Mouse (Mus musculus) macrophage (primary cell): ENCODE results near the gene S100a9. TPM values are rescaled to one million over a fixed set of nuclear protein-coding genes. Genes with fewer than 3 reads are reported as not detected.

ENCODE experiments used
- H3K27ac ChIP-seq: fragments of 350-480 bp; formaldehyde crosslinking; 2 replicates; pipeline ENCODE4 v1.9.0; 2021
- H3K36me3 ChIP-seq: fragments of 350-480 bp; formaldehyde crosslinking; 2 replicates; pipeline ENCODE4 v1.9.0; 2021; ENCODE audit errors: inconsistent target
- H3K4me3 ChIP-seq: fragments of 350-480 bp; formaldehyde crosslinking; 2 replicates; pipeline ENCODE4 v1.9.0; 2021; ENCODE audit errors: inconsistent target
- H3K79me2 ChIP-seq: fragments of 350-480 bp; formaldehyde crosslinking; 2 replicates; pipeline ENCODE4 v1.9.0; 2021; ENCODE audit errors: inconsistent target
- WGBS: methylation state at CpG from one replicate; pipeline ENCODE4 v1.1.7; 2026; ENCODE audit warnings: inconsistent platforms; ENCODE audit not compliant: missing documents; 5-methylcytosine and 5-hydroxymethylcytosine counted together
- polyA plus RNA-seq: library from polyadenylated mRNA; stranded (reverse); fragments of 250-400 nt; gene quantifications from 3 replicates; pipeline ENCODE4 v1.2.4, GENCODE M21; 2018; ENCODE audit warnings: inconsistent platforms
- total RNA-seq, 78 experiments: library from RNA; depleted of rRNA; stranded (reverse); fragments of 250-400 nt; gene quantifications; 1 replicate in 9 of 78; 2 replicates in 24 of 78; 3 replicates in 43 of 78; 4 replicates in 2 of 78; pipeline ENCODE4 v1.2.4; 2018; ENCODE audit warnings: inconsistent platforms in 56 of 78

The S100a9 gene
- 1 to 10 TPM in 6 of 26 experiments, not detected in 20; 2.4 to 6.2 (median 2.8) TPM for total RNA-seq (2018; cell fraction: chromatin; rRNA removed)
- 100 to 1,000 TPM in 1 of 26 experiments, 10 to 100 TPM in 24, 1 to 10 TPM in 1; 7.4 to 103 (median 40.1) TPM for total RNA-seq (2018; cell fraction: cytosol; rRNA removed)
- total RNA-seq (2018; cell fraction: nucleus; rRNA removed): 10 to 100 TPM in 1 of 26 experiments, 1 to 10 TPM in 22, not detected in 3; 1.7 to 10.2 (median 4.3) TPM
- polyA plus RNA-seq: 23.9 to 259 TPM (median 111 TPM) in 3 replicates

- 49% methylated on average over 3 of the region's 3 CpGs for WGBS
- H3K36me3 ChIP-seq: no peaks in the 10 kb centered on the region
- no peak within 1 kb of the TSS for H3K27ac ChIP-seq
- no peak within 1 kb of the TSS for H3K4me3 ChIP-seq
- H3K79me2 ChIP-seq: no peaks in the 10 kb centered on the region
Measured at GRCm38 (mm10) chr3:90695613-90696012, at the start of gene S100a9. S100a9 (minus strand) TSS chr3:90695721.

- no peak within 1 kb of the TSS for H3K27ac ChIP-seq
- WGBS: 90% methylated on average over 3 of the region's 3 CpGs
- H3K79me2 ChIP-seq: no peaks in the 10 kb centered on the region
- H3K36me3 ChIP-seq: no peaks in the 10 kb centered on the region
- H3K4me3 ChIP-seq: no peak within 1 kb of the TSS
Measured at GRCm38 (mm10) chr3:90726606-90727005, 31.1 kb upstream of the S100a9 start, which contains the start of gene Pglyrp4. Pglyrp4 (plus strand) TSS chr3:90726906.

- no peak overlapping the region for H3K4me3 ChIP-seq
- H3K79me2 ChIP-seq: no peaks in the 10 kb centered on the region
- H3K27ac ChIP-seq: no peak overlapping the region
- H3K36me3 ChIP-seq: no peaks in the 10 kb centered on the region
- 40% methylated on average over 12 of the region's 12 CpGs for WGBS
Measured at GRCm38 (mm10) chr3:90709591-90710460, 14.3 kb upstream of the S100a9 start.

GRCm38 (mm10) chr3:90708523-90709202 lies 13.1 kb upstream of the S100a9 start:
- no peaks in the 10 kb centered on the region for H3K36me3 ChIP-seq
- H3K79me2 ChIP-seq: no peaks in the 10 kb centered on the region
- no peak overlapping the region for H3K4me3 ChIP-seq
- WGBS: 10% methylated on average over 4 of the region's 4 CpGs
- H3K27ac ChIP-seq: no peak overlapping the region

- H3K27ac ChIP-seq: no peak overlapping the region
- H3K36me3 ChIP-seq: no peaks in the 10 kb centered on the region
- 89% methylated on average over 2 of the region's 2 CpGs for whole genome bisulfite sequencing
- H3K79me2 ChIP-seq: no peaks in the 10 kb centered on the region
- no peak overlapping the region for H3K4me3 ChIP-seq
Measured at GRCm38 (mm10) chr3:90702244-90702643, 6.7 kb upstream of the S100a9 start.

GRCm38 (mm10) chr3:90693496-90693895 lies 2.0 kb downstream of the S100a9 start:
- no peaks in the 10 kb centered on the region for H3K79me2 ChIP-seq
- H3K27ac ChIP-seq: no peak overlapping the region
- H3K4me3 ChIP-seq: no peak overlapping the region

GRCm38 (mm10) chr3:90686835-90687234 lies 8.7 kb downstream of the S100a9 start:
- Histone ChIP-seq H3K27ac (no peak overlapping the region), H3K79me2 (no peaks in the 10 kb centered on the region), H3K36me3 (no peaks in the 10 kb centered on the region), H3K4me3 (no peak overlapping the region)
- 19% methylated on average over 2 of the region's 2 CpGs for WGBS

More at GRCm38 (mm10) chr3:90693496-90693895, 2.0 kb downstream of the S100a9 start:
- 38% methylated on average over 2 of the region's 2 CpGs for WGBS
- no peaks in the 10 kb centered on the region for H3K36me3 ChIP-seq

GRCm38 (mm10) chr3:90683929-90684328 lies 11.6 kb downstream of the S100a9 start:
- no peaks in the 10 kb centered on the region for H3K36me3 ChIP-seq
- 92% methylated on average over 3 of the region's 3 CpGs for WGBS
- H3K79me2 ChIP-seq: no peaks in the 10 kb centered on the region

GRCm38 (mm10) chr3:90678656-90679055 lies 16.9 kb downstream of the S100a9 start:
- WGBS: 13% methylated on average over 3 of the region's 3 CpGs
- no peaks in the 10 kb centered on the region for H3K79me2 ChIP-seq
- no peaks in the 10 kb centered on the region for H3K36me3 ChIP-seq
- H3K27ac ChIP-seq: no peak overlapping the region
- no peak overlapping the region for H3K4me3 ChIP-seq

More at GRCm38 (mm10) chr3:90683929-90684328, 11.6 kb downstream of the S100a9 start:
- Histone ChIP-seq H3K27ac (no peak overlapping the region), H3K4me3 (no peak overlapping the region)

- Histone ChIP-seq H3K36me3 (no peaks in the 10 kb centered on the region), H3K27ac (no peak within 1 kb of the TSS), H3K4me3 (no peak within 1 kb of the TSS), H3K79me2 (no peaks in the 10 kb centered on the region)
- 18% methylated on average over 8 of the region's 8 CpGs for WGBS
Measured at GRCm38 (mm10) chr3:90668846-90669245, 26.7 kb downstream of the S100a9 start, which contains the start of gene S100a8. S100a8 (plus strand) TSS chr3:90668978.

GRCm38 (mm10) chr3:90664219-90664618 lies 31.3 kb downstream of the S100a9 start:
- H3K27ac ChIP-seq: no peak overlapping the region
- no peaks in the 10 kb centered on the region for H3K36me3 ChIP-seq
- WGBS: 88% methylated on average over 2 of the region's 2 CpGs
- no peak overlapping the region for H3K4me3 ChIP-seq
- H3K79me2 ChIP-seq: no peaks in the 10 kb centered on the region

- no peaks in the 10 kb centered on the region for H3K79me2 ChIP-seq
- H3K36me3 ChIP-seq: no peaks in the 10 kb centered on the region
- H3K27ac ChIP-seq: no peak overlapping the region
- H3K4me3 ChIP-seq: no peak overlapping the region
Measured at GRCm38 (mm10) chr3:90659364-90660044, 36.0 kb downstream of the S100a9 start.

- 59% methylated on average over 4 of the region's 4 CpGs for WGBS
Measured at GRCm38 (mm10) chr3:90657405-90657804, 38.1 kb downstream of the S100a9 start.

GRCm38 (mm10) chr3:90653717-90654116 lies 41.8 kb downstream of the S100a9 start, which contains the start of gene S100a7a:
S100a7a (plus strand) TSS chr3:90654017.
- Histone ChIP-seq H3K36me3 (no peaks in the 10 kb centered on the region), H3K4me3 (no peak within 1 kb of the TSS), H3K27ac (no peak within 1 kb of the TSS), H3K79me2 (no peaks in the 10 kb centered on the region)

More at GRCm38 (mm10) chr3:90657405-90657804, 38.1 kb downstream of the S100a9 start:
- Histone ChIP-seq H3K27ac (no peak overlapping the region), H3K36me3 (no peaks in the 10 kb centered on the region), H3K79me2 (no peaks in the 10 kb centered on the region), H3K4me3 (no peak overlapping the region)
